7 mouse cellular contexts compared by ENCODE assay signal in the genomic region with DNA sequence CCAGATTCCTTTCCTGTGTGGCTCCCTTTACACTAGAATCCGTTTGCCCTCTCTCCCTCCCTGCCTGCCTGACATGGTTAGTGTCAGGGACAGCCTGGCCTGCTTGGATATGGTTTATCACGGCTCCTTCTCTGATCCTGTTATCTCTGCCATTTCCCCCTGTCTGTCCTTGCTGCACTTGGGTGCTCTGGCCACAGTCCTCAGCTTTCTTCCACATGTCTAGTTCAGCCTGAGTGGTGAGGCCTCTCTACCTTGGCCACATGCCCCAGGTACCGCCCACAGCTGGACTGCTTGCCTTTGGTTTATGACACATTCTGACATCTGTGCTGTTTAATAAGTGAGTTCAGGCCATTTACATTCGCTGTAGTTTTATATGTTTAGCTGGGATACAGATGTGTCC. TPM values are rescaled to one million over a fixed set of nuclear protein-coding genes. Genes with fewer than 3 reads are reported as not detected.
DNase-seq lines count a peak whose midpoint lies in the region; ATAC-seq and TF ChIP-seq lines count a peak whose summit lies in the region.

No protein-coding gene starts in this region.

- H3K4me2 ChIP-seq in embryonic facial prominence, embryonic 12.5 days (replicated peaks) = no peak overlapping the region
- no peak overlapping the region for H3K4me2 ChIP-seq in liver, embryonic 15.5 days

- no peak overlapping the region for H3K4me3 ChIP-seq in embryonic facial prominence, embryonic 12.5 days
- no peak overlapping the region for H3K4me3 ChIP-seq in liver, embryonic 15.5 days (replicated peaks)
- no peak overlapping the region for H3K4me3 ChIP-seq in thymus, adult 2 months (ENCODE audit: control insufficient read depth, insufficient read depth, low read length)

- H3K9me3 ChIP-seq in embryonic facial prominence, embryonic 12.5 days = no peaks in the 10 kb centered on the region
- H3K9me3 ChIP-seq in liver, embryonic 15.5 days (replicated peaks) = no peaks in the 10 kb centered on the region

- peak; percentile 13 for ATAC-seq in Patski
- no peak for ATAC-seq in embryonic facial prominence, embryonic 12.5 days (ENCODE audit: insufficient number of reproducible peaks, insufficient read depth, low FRiP score, low TSS enrichment)
- 0 out of 2 replicates have a peak, but pooled peaks have one; percentile 10 for ATAC-seq in liver, embryonic 15.5 days (ENCODE audit: insufficient read depth)

- POLR2A ChIA-PET in Patski (lab: Charles Lee) = interaction anchor here (0.9 to 1.4 kb wide), 2 partner anchors 11 to 48 kb away, joined by 3 read pairs; partner anchors contain the start of gene Zfp710

- H3K4me1 ChIP-seq in embryonic facial prominence, embryonic 12.5 days = peaks cover 33% of the 10 kb centered on the region
- H3K4me1 ChIP-seq in liver, embryonic 15.5 days (replicated peaks) = peaks cover 63% of the 10 kb centered on the region
- H3K4me1 ChIP-seq in thymus, adult 2 months (replicated peaks; ENCODE audit: control insufficient read depth, insufficient read depth, low read length) = peaks cover 30% of the 10 kb centered on the region

- DNase-seq in Patski (ENCODE audit: low read depth, low spot score) = no peak
- DNase-seq in heart, postnatal 25 days (ENCODE audit: low spot score) = peak; percentile 67
- no peak for DNase-seq in right cerebral cortex, adult 18-20 months
- DNase-seq in embryo, embryonic 10.5 days (ENCODE audit: low spot score) = no peak
- no peak for DNase-seq in thymus, adult 2 months

- TF ChIP-seq POLR2A in thymus, adult 2 months (IDR thresholded peaks at IDR 0.05; ENCODE audit: control insufficient read depth, extremely low read depth, insufficient read depth, low read length, poor library complexity) = no peak

- peak overlapping the region; percentile 24; the same call in 1 of the 2 replicates for H3K9ac ChIP-seq in embryonic facial prominence, embryonic 12.5 days
- no peak overlapping the region for H3K9ac ChIP-seq in liver, embryonic 15.5 days

- no peaks in the 10 kb centered on the region for H3K27me3 ChIP-seq in Patski
- H3K27me3 ChIP-seq in embryonic facial prominence, embryonic 12.5 days = no peaks in the 10 kb centered on the region
- no peaks in the 10 kb centered on the region for H3K27me3 ChIP-seq in liver, embryonic 15.5 days
- H3K27me3 ChIP-seq in thymus, adult 2 months (ENCODE audit: control insufficient read depth, insufficient read depth, low read length) = no peaks in the 10 kb centered on the region

- intact Hi-C loops in heart, postnatal 25 days (cut with DNase I) = no loop called here

- in situ Hi-C loops in Patski (cut with MboI; ENCODE audit: low pct_unique_long_range_greater_than_20kb) = no loop called here

- H3K27ac ChIP-seq in embryonic facial prominence, embryonic 12.5 days = peak overlapping the region; percentile 36; the same call in 1 of the 2 replicates
- 0 out of 2 replicates have a peak overlapping the region, but pooled peaks have one; percentile 38 for H3K27ac ChIP-seq in liver, embryonic 15.5 days (replicated peaks)
- no peak overlapping the region for H3K27ac ChIP-seq in thymus, adult 2 months (ENCODE audit: control insufficient read depth, insufficient read depth, low read length)

- CTCF ChIA-PET in Patski (lab: Charles Lee) = interaction anchor here (1.2 kb wide), 1 partner anchor 9 kb away, joined by 4 read pairs; no protein-coding TSS in a partner anchor

- no peaks in the 10 kb centered on the region for H3K36me3 ChIP-seq in embryonic facial prominence, embryonic 12.5 days
- no peaks in the 10 kb centered on the region for H3K36me3 ChIP-seq in liver, embryonic 15.5 days (replicated peaks)
- no peaks in the 10 kb centered on the region for H3K36me3 ChIP-seq in thymus, adult 2 months (ENCODE audit: control insufficient read depth, insufficient read depth, low read length)

- TF ChIP-seq CTCF in Patski (IDR thresholded peaks at IDR 0.05) = no peak
- TF ChIP-seq CTCF in thymus, adult 2 months (IDR thresholded peaks at IDR 0.05; ENCODE audit: borderline replicate concordance, control insufficient read depth, extremely low read depth, insufficient read depth, low read length, poor library complexity) = no peak

- 70% methylated on average over 4 of the region's 4 CpGs for WGBS in embryonic facial prominence, embryonic 12.5 days
- WGBS in liver, embryonic 15.5 days (ENCODE audit: insufficient replicate concordance) = 26% methylated on average over 4 of the region's 4 CpGs
- 92% methylated on average over 4 of the region's 4 CpGs for WGBS in thymus, adult 2 months

RNA-seq across cellular contexts. Expression of gene Zfp710, which starts 11.1 kb away (rescaled TPM):
- polyA plus RNA-seq in Patski (2021) = 15.9 TPM
- 21.6 and 22.2 TPM in 2 replicates for polyA plus RNA-seq in embryonic facial prominence, embryonic 12.5 days (2016; fragmentation: Nextera tagmentation; extraction: Ambion mirVana)
- 10 to 100 TPM; 27.7 to 29.9 TPM for total RNA-seq in heart, postnatal 25 days (2021)
- 5.6 and 7.4 TPM in 2 replicates for polyA plus RNA-seq in liver, embryonic 15.5 days (2015; fragmentation: Nextera tagmentation; extraction: Ambion mirVana)
- polyA plus RNA-seq in thymus, adult 2 months (2012; rRNA removed) = 62.1 and 63.1 TPM in 2 replicates
